Mouse (Mus musculus) olfactory bulb, adult 2 months (tissue): Measurements from ENCODE around the gene Sos1.

Experiments used
- CTCF ChIP-seq: fragments of 200-500 bp; IDR thresholded peaks from 2 replicates; pipeline ENCODE4 v1.5.1; 2012; ENCODE audit warnings: low read depth, mild to moderate bottlenecking, low read length, moderate library complexity; ENCODE audit not compliant: insufficient read depth
- POLR2A ChIP-seq: fragments of 200-500 bp; IDR thresholded peaks from 2 replicates; pipeline ENCODE4 v1.6.1; 2012; ENCODE audit warnings: mild to moderate bottlenecking, low read depth, low read length, moderate library complexity; ENCODE audit not compliant: insufficient read depth

DNA sequence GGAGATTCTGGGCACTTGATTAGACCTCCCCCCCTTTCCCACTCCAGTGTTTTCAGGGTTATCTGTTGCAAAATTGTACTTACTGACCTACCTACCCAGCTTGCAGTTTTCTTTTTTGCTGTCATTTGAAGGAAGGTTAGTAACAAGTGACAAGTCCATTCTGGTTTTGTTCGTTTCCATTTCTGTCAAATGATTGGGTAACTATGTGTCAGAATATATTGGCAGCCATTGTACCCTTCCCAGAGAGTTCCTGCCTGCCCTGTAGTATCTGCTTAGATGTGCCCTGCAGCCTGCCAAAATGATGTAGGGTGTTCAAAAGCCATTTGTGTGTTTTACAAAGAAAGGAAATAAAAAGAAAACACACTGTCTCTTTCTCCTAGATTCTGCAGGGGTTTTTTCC lies 94.6 kb downstream of the Sos1 start:
- no peak for TF ChIP-seq CTCF
- no peak for TF ChIP-seq POLR2A
